Mouse (Mus musculus): ENCODE measurements at regions not wholly inside any gene's neighbourhood (a gene's known extent, or its start where the extent isn't known, plus 50 kb on each side); places are given as distances from the start of the nearest gene placed in this dataset.
"Not testable (repeated sequence)": the region's sequence is repeated elsewhere in the genome, so short reads cannot be mapped to it uniquely, and the experiment has no call there.

DNA sequence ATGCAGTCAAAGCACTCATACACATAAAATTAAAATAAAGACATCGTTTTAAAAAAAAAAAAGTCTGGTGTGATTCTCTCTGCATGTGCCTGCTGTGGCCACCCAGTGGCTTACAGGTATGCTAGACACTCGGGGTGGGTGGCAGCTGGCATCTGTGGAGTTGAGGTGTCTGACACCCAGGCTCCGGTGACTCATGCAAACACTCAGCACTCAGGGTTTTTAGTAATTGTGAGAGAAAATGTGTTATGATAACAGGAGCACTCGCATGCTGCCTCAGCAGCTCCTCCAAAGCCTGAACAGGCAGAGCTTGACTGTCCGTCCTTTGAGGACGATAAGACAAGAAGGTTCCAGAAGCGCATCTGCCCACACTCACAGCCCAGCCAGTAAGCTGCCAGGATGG, 159.0 kb upstream of the A430005L14Rik start:
- no peak for ATAC-seq (ENCODE audit: insufficient number of reproducible peaks, low FRiP score, low TSS enrichment)

- ATAC-seq (ENCODE audit: insufficient number of reproducible peaks, low FRiP score, low TSS enrichment) = no peak
Measured at GRCm38 (mm10) chr4:153805727-153806126, 151.3 kb upstream of the A430005L14Rik start.

- ATAC-seq (ENCODE audit: insufficient number of reproducible peaks, low FRiP score, low TSS enrichment) = no peak
Measured at GRCm38 (mm10) chr4:153806180-153806692, 150.8 kb upstream of the A430005L14Rik start.

GRCm38 (mm10) chr4:153806820-153807436, 150.1 kb upstream of the A430005L14Rik start:
- ATAC-seq (ENCODE audit: insufficient number of reproducible peaks, low FRiP score, low TSS enrichment) = no peak

- ATAC-seq (ENCODE audit: insufficient number of reproducible peaks, low FRiP score, low TSS enrichment) = no peak
Measured at GRCm38 (mm10) chr4:153812866-153813265, 144.2 kb upstream of the A430005L14Rik start.

DNA sequence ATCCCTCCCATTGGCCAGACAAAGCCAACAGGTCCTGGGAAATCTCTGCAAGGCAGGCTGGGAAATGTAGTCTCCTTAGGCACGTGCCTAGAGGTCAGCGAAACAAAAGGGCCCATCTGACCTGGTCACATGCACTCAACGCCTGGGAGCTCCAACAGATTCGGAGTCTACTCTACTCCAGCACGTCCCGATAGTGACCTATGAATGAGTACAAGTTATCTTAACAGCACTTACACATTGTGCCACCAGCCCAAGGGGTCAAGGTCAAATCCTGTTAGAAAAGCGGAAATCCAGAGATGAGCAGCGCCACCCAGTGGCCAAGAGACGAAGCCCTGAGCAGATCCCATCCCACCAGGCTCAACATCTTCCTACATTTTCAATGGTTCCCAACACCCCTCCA, 129.1 kb upstream of the A430005L14Rik start:
- ATAC-seq (ENCODE audit: insufficient number of reproducible peaks, low FRiP score, low TSS enrichment) = no peak

DNA sequence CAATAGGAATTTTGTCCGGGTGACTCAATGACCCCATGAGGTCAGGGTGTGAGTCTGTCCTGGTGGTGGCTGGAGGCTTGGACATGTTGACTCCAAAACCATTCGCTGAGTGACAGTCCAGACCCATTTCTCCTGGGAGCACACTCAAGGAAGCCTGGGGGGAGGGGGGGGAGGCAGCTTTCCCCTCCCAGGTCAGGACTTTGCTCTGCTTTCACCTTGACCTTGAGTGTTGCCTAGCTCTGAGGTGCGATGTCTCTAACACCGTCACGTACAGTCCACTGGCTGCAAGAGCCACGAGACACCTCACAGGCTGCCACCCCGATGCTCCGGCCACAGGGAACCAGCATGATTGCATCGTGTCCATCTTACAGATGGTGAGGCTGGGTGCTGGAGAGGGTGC, 127.3 kb upstream of the A430005L14Rik start:
- ATAC-seq (ENCODE audit: insufficient number of reproducible peaks, low FRiP score, low TSS enrichment) = no peak

DNA sequence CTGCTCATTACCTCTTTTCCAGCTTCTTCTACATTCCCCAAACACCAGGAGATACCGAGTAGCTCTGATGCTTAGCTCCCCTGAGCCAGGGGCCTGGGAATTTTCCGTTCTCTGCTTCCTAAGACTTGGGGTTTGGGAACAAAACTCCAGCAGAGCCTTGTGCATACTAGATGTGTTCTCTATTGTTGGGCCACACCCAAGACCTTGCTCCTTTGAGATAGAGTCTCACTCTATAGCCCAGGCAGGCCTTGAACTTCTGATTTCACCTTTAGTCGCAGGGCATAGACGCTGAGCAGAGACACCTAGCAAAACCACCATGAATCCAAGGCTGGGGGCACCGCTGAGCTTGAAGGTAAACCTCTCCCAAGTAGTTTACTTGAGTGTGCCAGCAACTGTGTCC, 126.5 kb upstream of the A430005L14Rik start:
- ATAC-seq (ENCODE audit: insufficient number of reproducible peaks, low FRiP score, low TSS enrichment) = no peak

GRCm38 (mm10) chr4:153831251-153831650, 125.8 kb upstream of the A430005L14Rik start:
- ATAC-seq (ENCODE audit: insufficient number of reproducible peaks, low FRiP score, low TSS enrichment) = not testable (repeated sequence)

GRCm38 (mm10) chr4:153832151-153832550, 124.9 kb upstream of the A430005L14Rik start:
- ATAC-seq (ENCODE audit: insufficient number of reproducible peaks, low FRiP score, low TSS enrichment) = no peak

DNA sequence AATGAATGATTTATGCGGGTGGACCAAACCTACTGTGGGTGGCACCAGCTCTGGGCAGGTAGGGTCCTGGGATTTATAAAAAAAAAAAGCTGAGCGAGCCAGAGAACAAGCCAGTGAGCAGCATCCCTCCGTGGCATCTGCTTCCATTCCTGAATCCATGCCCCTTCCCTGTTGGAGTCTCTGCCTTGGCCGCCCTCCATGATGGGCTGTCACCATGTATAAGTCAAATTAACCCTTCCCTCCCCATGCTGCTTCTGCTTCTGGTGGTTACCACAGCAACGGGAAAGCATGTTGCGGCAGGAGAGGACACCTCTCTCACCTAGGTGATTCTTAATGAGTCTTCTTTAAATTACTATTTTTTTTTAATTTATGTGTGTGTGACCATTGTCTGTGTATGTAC, 112.3 kb upstream of the A430005L14Rik start:
- ATAC-seq (ENCODE audit: insufficient number of reproducible peaks, low FRiP score, low TSS enrichment) = no peak

DNA sequence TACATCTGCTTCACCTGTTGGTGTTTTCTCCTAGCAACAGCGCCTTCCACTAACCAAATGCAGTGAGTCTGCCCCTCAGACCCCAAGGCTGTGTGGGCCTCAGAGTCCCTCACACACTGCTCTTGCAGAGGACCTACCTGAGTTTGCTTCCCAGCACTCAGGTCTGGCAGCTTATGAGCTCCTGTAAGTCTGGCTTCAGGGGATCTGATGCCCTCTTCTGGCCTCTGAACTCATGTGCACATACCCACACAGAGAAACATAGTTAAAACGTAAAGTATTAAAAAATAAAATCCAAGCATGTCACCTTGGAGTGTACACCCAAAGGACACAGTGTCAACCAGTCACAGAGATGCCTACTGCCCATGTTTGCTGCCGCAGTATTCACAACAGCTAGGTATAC, 108.8 kb upstream of the A430005L14Rik start:
- ATAC-seq (ENCODE audit: insufficient number of reproducible peaks, low FRiP score, low TSS enrichment) = no peak

- ATAC-seq (ENCODE audit: insufficient number of reproducible peaks, low FRiP score, low TSS enrichment) = no peak
Measured at GRCm38 (mm10) chr4:153850186-153850585, 106.9 kb upstream of the A430005L14Rik start.

DNA sequence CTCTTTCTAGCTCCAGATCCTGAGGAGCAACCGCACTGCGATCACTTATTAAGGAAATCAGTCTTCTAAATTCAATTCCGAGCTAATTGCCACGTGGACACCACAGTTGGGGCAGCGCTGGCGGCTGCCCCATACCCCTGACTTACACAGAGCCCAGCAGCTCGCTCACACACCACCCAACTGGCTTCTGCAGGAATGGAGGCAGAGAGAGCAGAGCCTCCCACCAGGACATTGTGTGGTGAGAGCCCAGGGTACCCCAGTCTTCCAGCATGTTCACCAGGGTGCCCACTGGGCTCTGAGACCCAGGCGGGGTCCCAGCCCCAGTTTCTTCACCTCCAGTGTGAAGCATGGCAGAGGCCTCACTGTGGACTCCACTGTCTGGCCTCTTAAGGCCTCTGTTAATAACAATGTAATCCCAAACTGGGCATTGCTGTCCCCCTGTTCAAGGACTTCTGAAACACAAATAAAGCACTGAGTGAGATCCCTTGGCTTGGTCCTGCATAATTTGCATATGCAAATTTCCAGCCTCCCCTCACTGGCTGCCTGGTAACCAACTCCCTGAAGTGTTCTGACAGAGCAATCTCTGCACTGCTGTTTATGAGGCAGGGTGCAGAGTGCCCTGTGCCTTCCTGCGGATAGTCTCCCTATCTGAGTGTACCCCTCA, 102.8 kb upstream of the A430005L14Rik start:
- ATAC-seq (ENCODE audit: insufficient number of reproducible peaks, low FRiP score, low TSS enrichment) = no peak

GRCm38 (mm10) chr4:153854748-153855092, 102.3 kb upstream of the A430005L14Rik start:
- no peak for ATAC-seq (ENCODE audit: insufficient number of reproducible peaks, low FRiP score, low TSS enrichment)

DNA sequence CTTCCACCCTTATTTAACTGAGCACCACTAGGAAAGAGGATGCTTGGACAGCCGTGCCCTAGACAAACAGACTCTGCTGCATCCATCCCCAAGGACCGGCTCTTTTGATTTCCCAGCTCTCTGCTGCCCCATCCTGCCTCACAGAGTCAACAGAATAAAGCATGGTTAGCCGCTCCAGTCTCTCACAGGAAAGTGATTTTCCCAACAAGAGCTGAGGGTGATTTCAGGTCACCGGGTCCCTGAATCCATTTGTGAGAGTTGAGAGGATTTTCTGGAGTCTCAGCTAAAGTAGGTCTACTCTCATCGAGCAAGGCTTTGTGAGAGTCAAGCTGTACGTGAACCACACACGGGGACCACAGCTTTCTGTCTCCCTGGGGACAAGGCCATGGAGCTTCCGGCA, 95.6 kb upstream of the A430005L14Rik start:
- no peak for ATAC-seq (ENCODE audit: insufficient number of reproducible peaks, low FRiP score, low TSS enrichment)

GRCm38 (mm10) chr4:153862121-153862660, 94.8 kb upstream of the A430005L14Rik start:
- ATAC-seq (ENCODE audit: insufficient number of reproducible peaks, low FRiP score, low TSS enrichment) = no peak

DNA sequence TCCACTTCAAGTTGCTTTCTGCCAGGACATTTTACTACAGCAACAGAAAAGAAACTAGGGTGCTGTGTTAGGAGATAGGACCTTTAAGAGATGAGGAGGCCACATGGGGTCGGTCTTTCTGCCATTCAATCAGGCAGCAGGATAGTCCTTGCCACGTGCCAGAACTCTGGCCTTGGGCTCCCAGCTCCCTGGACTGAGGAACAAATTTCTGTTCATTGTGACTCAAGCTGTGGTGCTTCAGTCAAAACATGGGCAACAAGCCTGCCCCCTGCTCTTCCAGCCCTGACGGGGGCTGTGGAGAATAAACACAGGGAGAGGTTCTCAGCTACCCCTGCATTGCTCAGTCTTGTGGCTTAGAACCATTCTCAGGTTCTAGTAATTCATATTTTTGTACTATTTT, 84.7 kb upstream of the A430005L14Rik start:
- ATAC-seq (ENCODE audit: insufficient number of reproducible peaks, low FRiP score, low TSS enrichment) = no peak

DNA sequence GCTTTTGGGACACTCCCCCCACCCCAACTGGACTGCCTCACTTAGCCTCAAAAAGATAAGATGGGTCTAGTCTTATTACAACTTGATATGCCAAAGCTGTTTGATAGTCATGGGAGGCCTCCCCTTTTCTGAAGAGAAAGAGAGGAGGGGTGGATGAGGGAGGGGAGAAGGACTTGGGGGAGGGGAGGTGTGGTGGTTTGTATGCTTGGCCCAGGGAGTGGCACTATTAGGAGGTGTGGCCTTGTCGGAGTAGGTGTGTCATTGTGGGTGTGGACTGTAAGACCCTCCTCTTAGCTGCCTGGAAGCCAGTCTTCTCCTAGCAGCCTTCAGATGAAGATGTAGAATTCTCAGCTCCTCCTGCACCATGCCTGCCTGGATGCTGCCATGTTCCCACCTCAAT, 82.0 kb upstream of the A430005L14Rik start:
- ATAC-seq (ENCODE audit: insufficient number of reproducible peaks, low FRiP score, low TSS enrichment) = not testable (repeated sequence)

DNA sequence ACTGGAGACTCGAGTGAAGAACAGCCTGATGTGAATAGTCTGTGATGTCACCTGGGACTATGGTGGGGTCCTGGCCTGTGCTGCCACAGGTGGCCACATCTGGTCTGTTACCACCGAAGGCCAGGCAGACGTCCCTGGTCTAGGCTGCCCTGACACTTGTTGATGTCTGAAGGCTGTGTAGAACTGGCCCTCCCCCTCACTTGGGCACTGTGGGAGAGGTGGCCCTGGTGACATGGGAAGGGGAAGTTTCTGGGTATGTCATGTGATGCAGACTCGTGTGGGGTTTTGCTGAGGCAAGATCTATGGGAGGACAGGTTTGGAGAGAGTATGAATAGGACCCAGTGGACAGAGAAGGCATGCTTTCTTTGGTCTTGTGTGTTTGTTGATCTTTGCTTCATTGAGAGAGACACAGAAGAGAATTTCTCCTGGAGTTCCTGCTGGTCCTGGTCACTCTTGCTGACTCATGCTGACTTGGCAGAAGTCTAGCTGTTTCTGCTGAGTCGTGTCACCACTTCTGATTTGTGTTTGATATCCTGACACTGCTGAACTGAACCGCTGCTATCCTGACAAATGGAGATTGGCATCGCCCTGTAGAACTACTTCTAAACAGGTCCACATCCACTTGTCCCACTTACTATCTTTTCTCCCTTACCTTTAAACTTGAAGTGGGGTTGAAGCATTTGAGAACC, 79.9 kb upstream of the A430005L14Rik start:
- ATAC-seq (ENCODE audit: insufficient number of reproducible peaks, low FRiP score, low TSS enrichment) = no peak

DNA sequence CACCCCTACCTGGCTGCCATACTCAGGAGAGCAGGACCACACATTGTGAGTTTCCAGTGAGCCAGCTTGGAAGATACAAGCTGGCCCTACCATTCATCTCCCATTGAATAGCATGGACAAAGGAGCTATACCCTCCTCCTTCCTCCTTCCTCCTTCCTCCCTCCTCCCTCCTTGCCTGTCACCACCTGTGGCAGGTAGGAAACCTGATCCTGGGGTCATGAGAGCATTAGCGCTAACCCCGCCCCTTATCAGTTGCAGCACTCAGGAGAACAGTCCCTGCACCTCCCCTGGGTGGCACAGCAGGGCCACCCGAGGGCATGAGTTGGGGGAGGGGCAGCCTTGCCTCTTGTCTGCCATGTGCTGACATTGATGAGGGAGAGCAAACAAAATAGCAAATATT, 74.0 kb upstream of the A430005L14Rik start:
- ATAC-seq (ENCODE audit: insufficient number of reproducible peaks, low FRiP score, low TSS enrichment) = no peak

Measured in cerebellum, adult (tissue).